Mouse (Mus musculus) olfactory bulb, adult 2 months (tissue): Measurements from ENCODE around the gene Nfkbie.

Source experiments
- CTCF ChIP-seq: fragments of 200-500 bp; IDR thresholded peaks from 2 replicates; pipeline ENCODE4 v1.5.1; 2012; ENCODE audit warnings: low read depth, mild to moderate bottlenecking, low read length, moderate library complexity; ENCODE audit not compliant: insufficient read depth
- POLR2A ChIP-seq: fragments of 200-500 bp; IDR thresholded peaks from 2 replicates; pipeline ENCODE4 v1.6.1; 2012; ENCODE audit warnings: mild to moderate bottlenecking, low read depth, low read length, moderate library complexity; ENCODE audit not compliant: insufficient read depth

DNA sequence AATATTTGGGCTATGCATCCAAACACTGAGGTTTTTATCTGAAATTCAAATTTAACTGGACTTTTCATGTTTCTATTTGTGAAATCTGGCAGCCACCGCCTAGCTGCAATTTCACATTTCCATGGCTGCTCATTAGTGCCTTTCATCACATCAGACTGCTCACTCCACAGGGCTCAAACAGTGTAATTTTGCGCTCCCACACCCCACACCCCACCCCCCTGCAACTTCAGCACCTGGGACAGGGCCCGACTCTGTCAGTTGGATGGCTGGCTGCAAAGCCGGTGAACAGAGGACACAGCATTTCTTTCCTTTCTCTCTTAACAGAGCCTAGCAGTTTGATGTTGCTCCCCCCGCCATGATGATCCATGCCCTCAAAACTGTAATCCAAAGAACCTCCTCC lies 19.2 kb upstream of the Nfkbie start:
- TF ChIP-seq CTCF (no peak), POLR2A (no peak)
